Mouse (Mus musculus): ENCODE measurements around the gene Fzd4. TPM values are rescaled to one million over a fixed set of nuclear protein-coding genes. Genes with fewer than 3 reads are reported as not detected.

The Fzd4 gene
- polyA plus RNA-seq (2016; fragmentation: Nextera tagmentation; extraction: Ambion mirVana) = 3.0 and 4.4 TPM in 2 replicates

GRCm38 (mm10) chr7:89404081-89404733 lies at the start of gene Fzd4, which contains the start of gene Tmem135:
Fzd4 (plus strand) TSS chr7:89404355.
Tmem135 (minus strand) TSS chr7:89404222.
- DNase-seq (ENCODE audit: low spot score) = peak; percentile 97
- Histone ChIP-seq H3K4me3 (peak within 1 kb of the TSS; percentile 77), H3K4me1 (replicated peaks) (peaks cover 39% of the 10 kb centered on the region), H3K27ac (peak within 1 kb of the TSS; percentile 90), H3K27me3 (ENCODE audit: insufficient read depth, poor library complexity, severe bottlenecking) (peaks cover 34% of the 10 kb centered on the region), H3K9me3 (no peaks in the 10 kb centered on the region), H3K36me3 (peaks cover 16% of the 10 kb centered on the region)
- WGBS = under 1% methylated on average over 62 of the region's 62 CpGs

DNA sequence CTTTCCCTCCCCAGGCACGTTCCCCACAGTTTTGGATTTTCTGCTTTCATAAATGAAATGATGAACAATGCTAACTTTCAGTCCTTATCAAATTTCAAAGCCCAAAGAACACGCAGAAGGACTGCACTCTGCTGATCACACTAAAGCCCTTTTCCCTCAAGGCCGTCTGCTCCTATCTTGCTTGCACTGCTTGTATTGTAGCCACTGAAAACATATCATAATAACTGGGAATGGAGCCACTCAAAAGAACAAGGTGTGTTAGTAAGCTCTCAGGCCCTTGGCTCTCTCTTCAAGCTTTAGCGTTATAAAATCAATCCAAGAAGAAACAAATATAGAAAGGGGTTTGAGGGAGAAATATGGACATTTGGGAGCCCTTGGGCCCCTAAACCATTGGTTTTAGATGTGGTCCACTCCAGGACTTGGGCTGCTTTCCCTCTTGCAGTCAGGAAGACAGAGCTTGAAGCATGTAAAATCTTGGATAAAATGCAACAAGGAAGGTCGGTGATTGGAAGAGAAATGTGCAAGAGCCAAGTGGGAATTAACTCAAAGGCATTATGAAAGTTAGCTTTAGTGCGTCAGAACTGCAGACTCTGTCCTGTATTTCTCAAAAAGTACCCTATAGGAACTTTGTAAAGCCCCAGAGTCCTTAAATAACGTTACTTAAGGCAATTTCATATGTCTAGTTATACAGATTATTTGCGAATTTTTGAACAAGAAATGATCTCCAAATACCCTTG lies 48.5 kb upstream of the Fzd4 start:
- Histone ChIP-seq H3K27ac (no peak overlapping the region), H3K9me3 (no peaks in the 10 kb centered on the region), H3K27me3 (ENCODE audit: insufficient read depth, poor library complexity, severe bottlenecking) (no peaks in the 10 kb centered on the region), H3K4me3 (no peak overlapping the region), H3K4me1 (replicated peaks) (peaks cover 7% of the 10 kb centered on the region; the same call in 1 of the 2 replicates), H3K36me3 (no peaks in the 10 kb centered on the region)
- DNase-seq (ENCODE audit: low spot score) = no peak
- WGBS = 80% methylated on average over 8 of the region's 8 CpGs

GRCm38 (mm10) chr7:89356307-89356706 lies 47.8 kb upstream of the Fzd4 start:
- Histone ChIP-seq H3K4me1 (replicated peaks) (peaks cover 7% of the 10 kb centered on the region; the same call in 1 of the 2 replicates), H3K36me3 (no peaks in the 10 kb centered on the region), H3K27ac (no peak overlapping the region), H3K9me3 (no peaks in the 10 kb centered on the region), H3K27me3 (ENCODE audit: insufficient read depth, poor library complexity, severe bottlenecking) (no peaks in the 10 kb centered on the region), H3K4me3 (no peak overlapping the region)
- WGBS = 68% methylated on average over 4 of the region's 4 CpGs
- DNase-seq (ENCODE audit: low spot score) = no peak

GRCm38 (mm10) chr7:89363975-89364374 lies 40.2 kb upstream of the Fzd4 start:
- DNase-seq (ENCODE audit: low spot score) = no peak
- Histone ChIP-seq H3K4me1 (replicated peaks) (peaks cover 9% of the 10 kb centered on the region; the same call in 1 of the 2 replicates), H3K27ac (no peak overlapping the region), H3K9me3 (no peaks in the 10 kb centered on the region), H3K4me3 (no peak overlapping the region), H3K27me3 (ENCODE audit: insufficient read depth, poor library complexity, severe bottlenecking) (no peaks in the 10 kb centered on the region), H3K36me3 (no peaks in the 10 kb centered on the region)
- 87% methylated on average over 5 of the region's 5 CpGs for WGBS

DNA sequence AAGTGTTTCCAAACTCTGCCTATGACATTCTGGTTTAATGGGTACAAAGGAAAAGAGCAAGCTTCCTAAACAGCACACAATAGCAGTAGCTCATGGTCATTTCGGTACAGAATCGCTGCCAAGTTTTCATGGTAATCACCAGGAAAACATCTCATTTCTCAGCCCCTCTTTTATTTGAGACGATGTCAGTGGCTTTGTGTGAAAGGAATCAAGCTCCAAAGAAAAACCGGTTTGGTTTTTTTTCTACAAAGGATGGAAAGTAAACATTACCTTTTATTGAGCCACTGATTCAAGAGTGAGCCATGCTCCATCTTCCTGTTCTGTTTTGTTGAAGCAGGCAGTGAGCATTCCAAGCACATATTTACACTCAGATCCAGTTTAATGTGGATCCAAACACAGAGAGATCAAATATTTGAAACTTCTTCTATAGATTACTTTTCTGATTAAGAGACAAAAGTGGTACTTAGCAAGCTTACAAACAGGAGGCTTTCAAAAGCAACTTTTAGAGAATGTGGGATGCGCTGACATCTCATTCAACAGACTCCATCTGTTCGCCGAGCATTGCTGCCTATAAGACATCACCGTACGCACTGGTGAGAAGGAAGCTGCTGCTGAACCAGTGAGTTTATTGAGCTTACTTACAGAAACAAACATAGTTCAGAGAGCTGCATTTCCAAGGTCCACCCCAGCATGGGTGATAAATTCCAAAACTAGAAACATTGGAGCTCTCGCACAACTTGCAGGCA lies 38.8 kb upstream of the Fzd4 start:
- no peak for DNase-seq (ENCODE audit: low spot score)
- Histone ChIP-seq H3K27ac (no peak overlapping the region), H3K4me1 (replicated peaks) (peaks cover 9% of the 10 kb centered on the region; the same call in 1 of the 2 replicates), H3K4me3 (no peak overlapping the region), H3K9me3 (no peaks in the 10 kb centered on the region), H3K27me3 (ENCODE audit: insufficient read depth, poor library complexity, severe bottlenecking) (no peaks in the 10 kb centered on the region), H3K36me3 (no peaks in the 10 kb centered on the region)
- 80% methylated on average over 10 of the region's 10 CpGs for WGBS

- H3K36me3 ChIP-seq = no peaks in the 10 kb centered on the region
- WGBS = 35% methylated on average over 3 of the region's 3 CpGs
- peaks cover 9% of the 10 kb centered on the region; the same call in 1 of the 2 replicates for H3K4me1 ChIP-seq (replicated peaks)
- no peaks in the 10 kb centered on the region for H3K27me3 ChIP-seq (ENCODE audit: insufficient read depth, poor library complexity, severe bottlenecking)
- H3K27ac ChIP-seq = no peak overlapping the region
- no peaks in the 10 kb centered on the region for H3K9me3 ChIP-seq
- DNase-seq (ENCODE audit: low spot score) = no peak
- H3K4me3 ChIP-seq = no peak overlapping the region
These were observed 36.5 kb upstream of the Fzd4 start for GRCm38 (mm10) chr7:89367643-89368042.

- Histone ChIP-seq H3K9me3 (no peaks in the 10 kb centered on the region), H3K27me3 (ENCODE audit: insufficient read depth, poor library complexity, severe bottlenecking) (no peaks in the 10 kb centered on the region), H3K4me3 (no peak overlapping the region), H3K27ac (no peak overlapping the region), H3K4me1 (replicated peaks) (peaks cover 9% of the 10 kb centered on the region; the same call in 1 of the 2 replicates), H3K36me3 (no peaks in the 10 kb centered on the region)
- no peak for DNase-seq (ENCODE audit: low spot score)
- 80% methylated on average over 1 of the region's 1 CpGs for WGBS
These were observed 34.1 kb upstream of the Fzd4 start for GRCm38 (mm10) chr7:89370086-89370485.

DNA sequence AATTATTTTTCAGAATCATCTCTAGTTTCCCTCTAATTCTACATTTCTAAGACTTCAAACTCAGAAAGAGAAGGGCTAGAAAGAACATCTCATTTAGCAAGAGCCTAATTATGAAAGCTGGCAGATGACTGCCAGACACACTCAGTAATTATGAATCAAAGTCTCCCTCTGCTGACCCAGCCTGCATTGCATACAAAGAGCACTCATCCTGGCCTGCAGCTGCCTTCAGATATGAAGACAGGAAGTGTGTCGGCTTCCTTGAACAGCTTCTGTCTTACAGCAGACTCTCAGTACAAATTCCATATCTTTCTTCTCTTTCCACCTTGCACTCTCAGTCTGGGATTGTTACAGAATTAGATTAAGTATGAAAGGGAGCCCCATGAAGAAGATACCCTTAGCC lies 33.2 kb upstream of the Fzd4 start:
- no peak overlapping the region for H3K27ac ChIP-seq
- no peak overlapping the region for H3K4me3 ChIP-seq
- no peaks in the 10 kb centered on the region for H3K9me3 ChIP-seq
- no peaks in the 10 kb centered on the region for H3K27me3 ChIP-seq (ENCODE audit: insufficient read depth, poor library complexity, severe bottlenecking)
- 69% methylated on average over 1 of the region's 1 CpGs for WGBS
- peaks cover 9% of the 10 kb centered on the region; the same call in 1 of the 2 replicates for H3K4me1 ChIP-seq (replicated peaks)
- H3K36me3 ChIP-seq = no peaks in the 10 kb centered on the region
- DNase-seq (ENCODE audit: low spot score) = no peak

DNA sequence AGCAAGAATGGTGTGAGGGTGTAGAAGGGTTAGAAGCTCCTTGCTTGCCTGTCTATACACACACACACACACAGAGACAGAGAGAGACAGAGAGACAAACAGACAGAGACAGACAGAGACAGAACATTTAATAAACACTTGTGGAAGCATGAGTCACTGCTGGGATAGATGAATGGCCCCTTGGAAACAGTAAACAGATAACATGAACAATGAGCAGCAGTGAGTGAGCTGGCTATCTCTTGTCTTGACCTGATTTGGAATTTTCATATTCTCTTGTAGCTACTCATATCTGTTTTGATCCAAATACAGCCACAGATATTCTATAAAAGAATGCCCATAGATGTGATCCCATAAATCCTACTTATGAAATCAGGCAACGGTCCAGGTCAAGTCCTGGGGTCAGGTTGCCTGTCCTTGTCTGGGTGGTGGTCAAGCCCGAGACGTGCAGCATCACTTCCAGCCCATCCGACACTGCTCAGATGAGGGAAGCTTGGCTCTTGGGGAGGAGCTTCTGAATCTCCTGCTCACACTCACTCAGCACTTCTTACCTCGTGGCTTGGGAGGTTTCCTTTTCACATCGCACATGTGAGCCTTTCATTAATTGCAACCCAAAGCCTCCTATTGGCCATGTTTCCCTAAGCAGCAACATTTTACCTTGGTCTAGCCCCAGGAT lies 32.4 kb upstream of the Fzd4 start:
- no peaks in the 10 kb centered on the region for H3K27me3 ChIP-seq (ENCODE audit: insufficient read depth, poor library complexity, severe bottlenecking)
- 78% methylated on average over 6 of the region's 6 CpGs for WGBS
- H3K9me3 ChIP-seq = no peaks in the 10 kb centered on the region
- H3K4me3 ChIP-seq = no peak overlapping the region
- no peaks in the 10 kb centered on the region for H3K36me3 ChIP-seq
- no peak for DNase-seq (ENCODE audit: low spot score)
- H3K27ac ChIP-seq = no peak overlapping the region
- H3K4me1 ChIP-seq (replicated peaks) = peaks cover 9% of the 10 kb centered on the region; the same call in 1 of the 2 replicates

GRCm38 (mm10) chr7:89380935-89381705 lies 23.0 kb upstream of the Fzd4 start:
- H3K27ac ChIP-seq = peak overlapping the region; percentile 29; the same call in 1 of the 2 replicates
- no peaks in the 10 kb centered on the region for H3K9me3 ChIP-seq
- no peaks in the 10 kb centered on the region for H3K36me3 ChIP-seq
- DNase-seq (ENCODE audit: low spot score) = no peak
- peaks cover 7% of the 10 kb centered on the region; the same call in 1 of the 2 replicates for H3K4me1 ChIP-seq (replicated peaks)
- H3K4me3 ChIP-seq = no peak overlapping the region
- WGBS = 49% methylated on average over 7 of the region's 7 CpGs
- no peaks in the 10 kb centered on the region for H3K27me3 ChIP-seq (ENCODE audit: insufficient read depth, poor library complexity, severe bottlenecking)

DNA sequence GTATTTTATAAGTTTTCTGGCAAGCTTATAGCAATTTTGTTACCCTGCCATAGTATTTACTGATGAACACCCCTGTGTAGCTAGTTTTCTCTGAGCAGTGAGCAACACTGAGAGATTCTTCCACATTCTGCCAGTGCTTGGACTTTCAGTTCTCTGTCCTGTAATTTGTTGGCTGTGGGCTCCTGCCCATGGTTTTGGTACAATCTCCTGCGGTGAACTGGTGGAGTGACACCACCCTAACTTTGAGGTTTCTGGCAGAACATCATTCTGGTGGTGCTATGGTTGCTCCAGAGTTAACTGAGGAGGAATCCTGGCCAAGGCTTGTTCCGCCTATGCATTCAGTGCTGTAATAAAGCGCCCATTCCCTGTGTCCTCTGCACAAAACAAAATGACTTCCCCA lies 21.3 kb upstream of the Fzd4 start:
- Histone ChIP-seq H3K27me3 (ENCODE audit: insufficient read depth, poor library complexity, severe bottlenecking) (no peaks in the 10 kb centered on the region), H3K9me3 (no peaks in the 10 kb centered on the region), H3K4me3 (no peak overlapping the region), H3K27ac (no peak overlapping the region), H3K4me1 (replicated peaks) (peaks cover 7% of the 10 kb centered on the region; the same call in 1 of the 2 replicates), H3K36me3 (no peaks in the 10 kb centered on the region)
- DNase-seq (ENCODE audit: low spot score) = no peak
- WGBS = 92% methylated on average over 3 of the region's 3 CpGs

DNA sequence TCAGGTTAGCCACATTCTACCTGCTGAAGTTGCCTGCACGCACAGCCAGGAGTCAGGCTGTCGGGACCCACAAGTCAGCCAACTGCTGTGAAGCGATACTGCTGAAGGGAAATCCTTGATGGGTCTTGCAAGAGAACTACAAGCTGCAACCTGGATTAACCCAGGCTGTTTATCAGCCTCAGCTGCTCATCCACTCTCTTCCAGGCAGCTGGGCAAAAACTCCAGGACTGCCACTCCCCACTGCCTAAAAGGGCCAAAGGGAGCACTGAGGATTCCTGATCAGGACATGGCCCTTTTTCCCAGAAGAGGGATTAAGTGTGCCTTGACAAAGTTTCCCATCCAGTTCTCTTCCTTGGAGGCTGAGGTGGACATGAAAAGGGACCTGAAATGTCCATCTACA lies 15.2 kb upstream of the Fzd4 start:
- Histone ChIP-seq H3K9me3 (no peaks in the 10 kb centered on the region), H3K36me3 (no peaks in the 10 kb centered on the region), H3K4me1 (replicated peaks) (no peaks in the 10 kb centered on the region), H3K27ac (no peak overlapping the region), H3K27me3 (ENCODE audit: insufficient read depth, poor library complexity, severe bottlenecking) (no peaks in the 10 kb centered on the region), H3K4me3 (no peak overlapping the region)
- no peak for DNase-seq (ENCODE audit: low spot score)
- WGBS = 88% methylated on average over 3 of the region's 3 CpGs
